Mouse (Mus musculus) gastrocnemius, adult 2 months (tissue): ENCODE measurements at regions not wholly inside any gene's neighbourhood (a gene's known extent, or its start where the extent isn't known, plus 50 kb on each side); places are given as distances from the start of the nearest gene placed in this dataset.
"Not testable (repeated sequence)": the region's sequence is repeated elsewhere in the genome, so short reads cannot be mapped to it uniquely, and the experiment has no call there.

Experiments used
- DNase-seq: peaks from one replicate; pipeline ENCODE4 v3.0.0; 2022
- H3K27ac ChIP-seq: fragments of 200-600 bp; 2 replicates; pipeline ENCODE4 v1.8.1; 2022; ENCODE audit warnings: mild to moderate bottlenecking
- H3K4me3 ChIP-seq: fragments of 200-600 bp; 2 replicates; pipeline ENCODE4 v1.8.1; 2022; ENCODE audit warnings: mild to moderate bottlenecking, moderate library complexity
- CTCF ChIP-seq: fragments of 200-600 bp; IDR thresholded peaks from 2 replicates; pipeline ENCODE4 v1.8.1; 2022; ENCODE audit warnings: antibody characterized with exemption, mild to moderate bottlenecking, moderate library complexity
- intact Hi-C: fragments of 180-260 bp; cut with DNase I; formaldehyde crosslinking; loops from one replicate; pipeline ENCODE4 v1.15.1; 2025

DNA sequence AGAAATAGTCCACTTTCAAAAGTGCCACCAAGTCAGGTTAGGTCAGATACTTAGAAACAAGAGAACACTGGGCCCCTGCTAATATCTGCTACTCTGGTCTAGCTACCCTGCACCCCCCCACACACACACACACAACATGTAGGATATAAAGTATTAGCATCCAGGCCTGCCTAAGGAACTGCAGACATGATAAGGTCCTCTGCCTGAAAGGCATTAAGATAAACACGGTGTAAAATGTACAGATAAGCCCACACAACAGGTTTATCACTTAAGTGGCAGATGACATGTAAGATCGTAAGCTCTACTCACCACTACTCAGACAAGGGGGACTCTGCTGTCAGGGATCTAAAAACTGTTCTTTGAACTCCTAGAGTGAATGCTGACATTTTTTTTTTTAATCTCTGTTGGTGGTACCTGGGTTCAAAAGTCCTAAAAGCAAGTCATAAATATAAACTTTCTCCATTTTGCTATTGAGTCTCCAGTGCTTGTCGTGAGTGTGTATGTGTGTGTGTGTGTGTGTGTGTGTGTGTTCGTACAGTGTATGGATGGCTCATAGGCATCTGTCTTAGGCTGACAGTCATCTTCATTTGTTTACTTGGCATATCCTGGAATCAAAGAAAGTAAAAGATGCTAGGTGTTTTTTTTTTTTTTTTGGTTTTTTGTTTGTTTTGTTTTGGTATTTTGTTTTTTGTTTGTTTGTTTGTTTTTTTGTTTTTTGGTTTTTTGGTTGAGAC is 52.2 kb downstream of the Gm9817 start:
- intact Hi-C loops: no loop called here
- Histone ChIP-seq H3K27ac (no peak overlapping the region), H3K4me3 (no peak overlapping the region)
- no peak for DNase-seq
- TF ChIP-seq CTCF: no peak

DNA sequence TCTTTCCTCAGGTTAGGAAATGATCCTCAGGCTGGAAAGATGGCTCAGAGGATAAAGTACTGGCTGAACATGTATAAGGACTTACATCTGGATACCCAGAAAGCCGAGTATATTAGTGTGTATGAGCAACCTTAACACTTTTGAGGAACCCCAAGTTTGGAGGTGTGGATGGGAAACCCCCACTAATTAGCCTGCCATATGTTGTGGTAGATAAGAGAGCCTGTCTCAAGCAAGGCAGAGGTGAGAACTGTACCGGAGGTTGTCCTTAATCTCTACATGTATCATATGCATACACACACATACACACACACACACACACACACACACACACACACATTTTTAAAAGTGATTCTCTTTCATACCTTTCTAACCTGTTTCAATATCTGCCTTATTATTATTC is 62.1 kb downstream of the Gm9817 start:
- H3K4me3 ChIP-seq: no peak overlapping the region
- DNase-seq: no peak
- TF ChIP-seq CTCF: no peak
- no peak overlapping the region for H3K27ac ChIP-seq
- intact Hi-C loops: no loop called here

DNA sequence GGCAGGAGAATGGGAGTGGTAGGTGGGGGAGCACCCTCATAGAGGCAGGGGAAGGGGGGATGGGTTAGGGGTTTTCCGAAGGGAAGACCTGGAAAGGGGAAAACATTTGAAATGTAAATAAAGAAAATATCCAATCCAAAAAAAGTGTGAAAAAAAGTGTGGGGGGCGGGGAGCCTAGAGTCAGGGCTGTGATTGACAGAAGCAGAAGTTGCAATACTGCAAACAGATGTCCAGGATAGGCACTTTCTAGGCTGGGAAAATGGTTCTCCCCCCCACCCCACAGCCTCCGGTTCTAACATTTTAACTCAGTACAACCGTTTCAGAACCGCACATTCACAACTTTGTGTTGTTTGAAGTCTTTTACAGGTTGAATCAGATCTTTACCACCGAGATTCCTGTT is 66.6 kb downstream of the Gm9817 start:
- DNase-seq: no peak
- no peak for TF ChIP-seq CTCF
- intact Hi-C loops: no loop called here
- no peak overlapping the region for H3K4me3 ChIP-seq
- H3K27ac ChIP-seq: no peak overlapping the region

DNA sequence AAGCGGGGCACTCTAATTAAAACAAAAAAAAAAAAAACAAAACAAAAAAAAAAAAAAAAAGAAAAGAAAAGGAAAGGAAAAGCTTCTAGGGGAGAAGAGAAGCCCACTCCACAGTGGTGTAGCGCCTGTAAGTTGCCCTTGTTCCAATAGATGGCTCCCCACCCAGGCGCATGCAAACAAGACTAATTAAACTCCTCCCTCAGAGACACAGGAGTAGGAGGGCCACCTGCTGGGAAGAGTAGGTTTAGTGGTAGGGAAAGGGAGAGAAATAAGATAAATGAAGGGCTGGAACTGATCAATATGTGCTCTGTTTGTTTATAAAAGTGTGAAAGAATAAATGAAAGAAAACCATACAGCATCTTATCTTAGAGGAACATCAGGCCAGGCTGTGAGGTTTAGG is 77.7 kb downstream of the Gm9817 start:
- no peak for TF ChIP-seq CTCF
- DNase-seq: no peak
- H3K27ac ChIP-seq: no peak overlapping the region
- no peak overlapping the region for H3K4me3 ChIP-seq
- intact Hi-C loops: no loop called here

DNA sequence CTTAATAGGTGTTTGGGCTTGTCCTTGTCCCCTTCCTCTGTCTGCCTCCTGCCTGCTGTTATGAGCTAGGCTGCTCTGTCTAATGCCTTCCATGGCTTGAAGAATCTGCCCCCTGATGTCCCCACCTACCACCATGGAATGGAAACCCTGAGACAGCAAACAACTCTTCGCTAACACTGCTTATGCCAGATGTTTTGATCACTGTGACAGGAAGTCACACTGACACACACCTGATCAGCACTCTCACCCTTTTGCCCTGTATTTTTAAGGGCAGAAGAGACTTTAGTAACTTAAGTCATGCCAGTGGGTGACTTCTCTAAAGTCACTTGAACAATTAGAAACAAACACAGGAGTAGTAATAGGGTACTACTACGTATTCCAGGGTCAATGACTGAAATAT is 78.5 kb downstream of the Gm9817 start:
- no peak for DNase-seq
- intact Hi-C loops: no loop called here
- Histone ChIP-seq H3K4me3 (no peak overlapping the region), H3K27ac (no peak overlapping the region)
- TF ChIP-seq CTCF: no peak

DNA sequence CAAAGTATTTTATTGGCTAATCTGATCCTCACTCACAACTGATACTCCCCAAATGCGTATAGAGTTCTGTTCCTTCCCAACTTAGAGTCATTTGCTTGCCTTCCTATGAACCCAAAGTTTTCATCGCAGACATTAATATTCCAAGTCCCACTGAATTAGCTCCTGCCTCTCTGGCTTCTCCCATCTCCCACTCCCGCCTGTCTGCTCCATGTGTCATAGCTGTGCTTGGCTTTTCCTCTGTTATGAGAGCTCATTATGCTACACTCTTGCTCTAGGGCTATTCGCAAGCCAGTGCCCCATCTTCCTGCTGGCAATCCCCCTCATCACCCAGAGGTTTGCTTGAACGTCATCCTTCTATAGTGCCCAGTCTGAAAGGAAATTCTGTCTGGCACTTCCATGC is 81.8 kb downstream of the Gm9817 start:
- no peak overlapping the region for H3K4me3 ChIP-seq
- intact Hi-C loops: no loop called here
- no peak overlapping the region for H3K27ac ChIP-seq
- no peak for DNase-seq
- TF ChIP-seq CTCF: no peak

DNA sequence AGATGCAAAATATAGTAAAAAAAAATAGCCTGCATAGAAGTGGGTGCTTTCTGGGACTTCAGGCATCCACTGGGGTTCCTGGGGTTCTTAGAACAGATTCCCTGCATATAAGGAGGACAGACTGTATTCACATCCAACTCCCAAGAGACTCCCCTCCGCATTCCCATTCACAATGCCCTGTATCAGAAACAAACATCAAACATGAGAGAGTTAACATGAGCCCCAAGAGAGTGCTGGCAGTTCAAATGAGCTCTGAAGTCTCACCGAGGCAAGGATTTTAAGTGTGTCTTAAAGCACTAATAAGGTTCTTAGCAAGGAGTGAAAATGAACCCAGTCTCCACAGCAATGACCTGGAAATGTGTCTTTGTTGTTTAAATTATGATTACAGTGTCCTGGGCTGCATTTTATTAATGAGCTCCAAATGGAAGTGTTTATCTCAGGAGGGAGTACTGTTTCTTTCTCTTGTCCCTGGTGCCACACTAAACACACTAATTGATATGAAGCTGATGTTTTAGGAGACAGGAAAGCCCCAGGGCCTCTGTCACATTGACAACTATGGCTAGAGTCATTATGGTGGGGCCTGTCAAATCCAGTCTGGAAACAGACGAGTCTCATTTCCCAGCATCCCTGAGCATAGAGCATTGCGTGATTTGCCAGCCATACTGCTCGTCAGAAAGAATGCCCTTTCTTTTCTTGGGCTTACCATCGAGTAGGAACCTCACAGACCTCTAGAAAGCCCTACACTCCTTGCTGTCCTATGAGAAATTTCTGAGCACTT is 85.7 kb downstream of the Gm9817 start:
- intact Hi-C loops: no loop called here

DNA sequence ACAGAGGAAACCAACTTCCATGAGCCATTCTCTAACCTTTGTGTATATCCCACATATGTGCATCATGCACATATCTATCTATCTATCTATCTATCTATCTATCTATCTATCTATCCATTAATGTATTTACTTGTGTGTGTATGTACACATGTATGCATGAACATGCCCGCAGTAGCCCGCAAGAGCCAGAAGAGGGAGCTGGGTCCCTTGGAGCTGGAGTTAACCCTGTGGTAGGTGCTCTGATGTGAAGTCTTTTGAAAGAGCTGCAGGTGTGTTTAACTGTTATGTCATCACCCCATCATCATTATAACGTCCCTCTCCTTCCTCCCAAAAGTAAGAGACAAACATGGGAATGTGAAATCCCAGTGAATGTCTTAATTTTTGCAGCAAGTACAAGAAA is 86.7 kb downstream of the Gm9817 start:
- TF ChIP-seq CTCF: peak; percentile 40
- intact Hi-C loops: loop anchor here (5.0 kb wide), 1 partner anchor 277 kb away; no protein-coding TSS in a partner anchor
- Histone ChIP-seq H3K4me3 (no peak overlapping the region), H3K27ac (no peak overlapping the region)
- no peak for DNase-seq

More for the DNA sequence above, 85.7 kb downstream of the Gm9817 start:
- Histone ChIP-seq H3K27ac (no peak overlapping the region), H3K4me3 (no peak overlapping the region)
- DNase-seq: no peak
- TF ChIP-seq CTCF: no peak

DNA sequence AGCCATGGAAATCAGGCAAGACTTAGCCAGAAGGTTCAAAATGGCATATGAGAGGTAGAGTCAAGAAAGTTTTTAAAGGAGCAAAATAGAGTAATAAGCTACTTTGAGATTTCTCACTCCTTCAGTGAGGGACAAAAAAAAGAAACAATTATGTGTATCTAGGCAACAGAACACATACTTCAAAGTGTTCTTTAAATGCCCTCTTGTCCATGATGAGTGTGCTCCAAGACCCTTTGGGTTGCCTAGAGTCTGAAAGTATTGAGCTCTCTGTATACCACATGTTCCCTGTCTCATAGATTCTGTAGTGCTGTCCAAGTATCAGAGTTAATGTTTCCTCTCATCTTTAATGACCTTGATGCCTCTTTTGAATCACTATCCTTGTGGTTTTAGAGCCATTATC is 91.2 kb downstream of the Gm9817 start:
- Histone ChIP-seq H3K27ac (no peak overlapping the region), H3K4me3 (no peak overlapping the region)
- no peak for TF ChIP-seq CTCF
- intact Hi-C loops: loop anchor here (5.0 kb wide), 1 partner anchor 273 kb away; no protein-coding TSS in a partner anchor
- DNase-seq: no peak

DNA sequence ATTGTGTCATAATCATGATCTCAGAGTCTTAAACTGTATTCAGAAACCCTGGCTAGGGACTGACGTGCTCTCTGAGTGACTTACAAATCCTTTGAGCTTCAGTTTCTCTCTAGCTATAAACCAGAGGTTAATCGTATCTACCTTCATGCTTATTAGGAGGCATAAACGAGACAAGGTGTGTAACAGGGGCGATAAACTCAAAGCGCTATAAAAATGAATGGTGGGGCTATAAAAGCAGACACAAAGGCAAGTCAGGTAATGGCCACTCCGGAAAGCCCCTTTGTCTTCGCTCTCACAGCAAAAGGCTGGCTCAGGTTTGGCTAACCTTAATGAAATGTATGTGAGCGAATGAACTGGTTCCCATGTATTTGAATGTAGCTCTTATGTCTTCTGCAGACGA is 94.6 kb downstream of the Gm9817 start:
- H3K4me3 ChIP-seq: no peak overlapping the region
- intact Hi-C loops: no loop called here
- no peak for DNase-seq
- no peak overlapping the region for H3K27ac ChIP-seq
- no peak for TF ChIP-seq CTCF

DNA sequence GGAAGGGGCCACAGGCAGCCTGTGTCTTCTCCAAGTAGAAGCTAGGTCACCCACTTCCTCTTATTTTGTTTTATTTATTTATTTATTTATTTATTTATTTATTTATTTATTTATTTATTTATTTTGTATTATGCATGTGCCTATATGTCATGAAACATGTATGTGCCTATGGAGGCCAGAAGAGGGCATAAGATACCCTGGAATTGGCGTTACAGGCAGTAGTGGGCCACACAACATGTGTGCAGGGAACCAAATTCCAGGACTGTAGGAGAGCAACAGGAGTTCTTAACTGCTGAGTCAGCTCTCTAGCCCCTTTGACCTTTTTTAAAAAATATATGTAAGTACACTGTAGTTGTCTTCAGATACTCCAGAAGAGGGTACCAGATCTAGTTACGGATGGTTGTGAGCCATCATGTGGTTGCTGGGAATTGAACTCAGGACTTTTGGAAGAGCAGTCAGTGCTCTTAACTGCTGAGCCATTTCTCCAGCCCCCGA is 97.3 kb downstream of the Gm9817 start:
- H3K27ac ChIP-seq, H3K4me3 ChIP-seq, intact Hi-C loops, DNase-seq: not testable (repeated sequence)
- TF ChIP-seq CTCF: peak; percentile 8; the same call in 1 of the 2 replicates

DNA sequence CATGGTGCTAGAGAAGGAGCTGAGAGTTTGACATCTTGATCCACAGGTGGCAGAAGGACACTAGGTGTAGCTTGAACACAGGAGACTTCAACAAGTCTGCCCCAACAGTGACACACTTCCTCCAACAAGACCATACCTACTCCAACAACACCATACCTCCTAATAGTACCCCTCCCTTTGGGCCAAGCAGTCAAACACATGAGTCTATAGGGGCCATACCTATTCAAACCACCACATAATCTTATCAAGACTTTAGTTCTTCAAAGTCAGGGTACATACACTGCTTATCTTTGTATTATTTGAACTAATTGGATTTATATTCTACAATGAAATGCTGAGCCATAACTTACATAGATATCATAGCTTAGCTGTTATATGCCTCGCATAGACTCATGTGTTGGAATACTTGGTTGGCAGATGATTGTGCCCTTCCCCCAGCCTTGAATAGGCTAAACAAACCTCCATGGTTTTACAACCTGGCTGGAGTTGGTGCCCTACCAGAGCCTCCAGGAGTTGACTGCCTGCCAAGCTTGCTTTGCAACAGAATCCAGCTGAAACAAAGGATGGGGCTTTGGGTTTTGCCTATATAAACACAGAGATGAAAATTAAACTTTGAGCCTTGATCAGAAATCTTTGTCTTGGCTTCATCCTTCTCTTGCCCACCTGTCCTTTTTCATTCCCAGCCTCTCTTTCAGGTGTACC is 103.2 kb downstream of the Gm9817 start:
- intact Hi-C loops: no loop called here
- no peak for TF ChIP-seq CTCF
- DNase-seq: no peak
- no peak overlapping the region for H3K4me3 ChIP-seq
- no peak overlapping the region for H3K27ac ChIP-seq

DNA sequence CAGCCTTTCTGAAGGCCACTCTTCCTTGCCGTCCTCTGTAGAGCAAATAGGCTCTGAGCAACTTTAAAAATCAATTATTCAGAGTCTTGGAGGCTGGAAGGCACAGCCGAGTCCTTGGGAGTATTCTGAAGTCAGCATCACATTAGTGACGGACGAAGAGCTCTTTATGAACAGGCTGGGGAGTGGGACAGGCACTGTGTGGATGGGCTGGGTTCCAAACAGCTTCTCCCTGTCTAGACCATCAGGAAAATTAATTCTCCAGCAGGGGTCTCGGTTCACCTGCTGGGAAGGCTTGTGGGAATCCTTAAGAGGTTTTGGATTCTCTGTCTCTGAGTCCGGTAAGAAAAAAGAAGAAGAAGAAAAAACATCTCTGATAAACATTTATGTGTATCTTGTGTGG is 110.9 kb downstream of the Gm9817 start:
- no peak for TF ChIP-seq CTCF
- intact Hi-C loops: no loop called here
- DNase-seq: no peak
- Histone ChIP-seq H3K4me3 (no peak overlapping the region), H3K27ac (no peak overlapping the region)
